Mouse (Mus musculus): ENCODE data around the gene Nhej1. TPM values are rescaled to one million over a fixed set of nuclear protein-coding genes. Genes with fewer than 3 reads are reported as not detected.

Nhej1 gene
- total RNA-seq, 2 experiments from 2014 or later, result 2.4 to 3.3 TPM

DNA sequence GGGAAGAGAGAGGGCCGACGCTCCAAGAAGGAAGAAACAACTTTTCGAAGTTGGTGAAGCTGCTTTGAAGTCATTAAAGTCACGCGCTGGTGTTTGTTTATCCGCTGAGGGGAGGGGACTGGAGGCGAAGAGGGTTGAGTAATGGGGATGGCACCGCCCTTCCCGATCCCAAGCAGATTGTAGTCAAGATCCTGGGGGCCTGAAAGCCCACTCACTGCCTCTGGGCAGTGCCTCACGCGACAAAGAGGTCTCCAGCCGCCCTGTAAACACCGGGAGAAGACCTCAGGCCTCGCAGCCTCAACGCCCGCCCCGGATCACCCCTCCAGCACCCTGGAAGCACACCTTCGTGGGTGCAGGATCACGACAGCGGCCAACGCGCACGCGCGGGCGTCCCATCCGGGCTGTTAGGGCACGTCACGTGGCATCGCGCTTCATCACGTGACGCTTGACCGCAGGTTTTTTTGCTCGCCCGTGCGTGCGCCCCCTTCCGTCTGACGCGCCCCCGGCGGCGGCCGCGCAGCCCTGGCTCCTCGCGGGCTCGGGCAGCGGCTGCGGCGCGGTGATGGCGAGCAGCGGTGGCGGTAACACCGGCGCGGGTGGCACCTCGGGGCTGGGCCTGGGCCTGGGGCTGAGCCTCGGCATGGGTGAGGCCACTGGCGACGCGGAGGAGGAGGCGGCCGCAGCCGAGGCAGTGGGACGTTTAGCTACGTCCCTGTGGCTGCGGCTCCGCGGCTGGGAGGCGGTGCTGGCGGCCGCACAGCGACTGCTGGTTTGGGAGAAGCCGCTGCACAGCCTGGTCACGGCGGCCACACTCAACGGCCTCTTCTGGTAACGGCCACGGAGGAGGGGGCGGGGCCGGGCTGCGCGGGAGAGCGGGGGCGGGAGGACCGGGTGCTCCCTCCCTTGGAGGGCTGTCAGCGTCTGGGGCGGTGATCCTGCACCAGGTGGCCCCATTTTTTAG is 17.6 kb upstream of the Nhej1 start, which contains the start of the genes Cnppd1 and Retreg2:
TSS of gene Cnppd1 (minus strand) at position 411 of the 961 bp plus-strand sequence.
TSS of gene Retreg2 (plus strand) at position 478 of the 961 bp plus-strand sequence.
- Histone ChIP-seq H3K4me3 (peak within 1 kb of the TSS; percentile 77), H3K27ac (peak within 1 kb of the TSS; percentile 99)
- peak; percentile 96 for DNase-seq (ENCODE audit: extremely low spot score in 1 of 2, low spot score in 2 of 2)
- peak; percentile 63 for TF ChIP-seq CTCF (IDR thresholded peaks at IDR 0.05)
- intact Hi-C loops (cut with DNase I), result loop anchor here (2.0 kb wide), 2 partner anchors 26 to 38 kb away; partner anchors contain the start of genes Abcb6 and Zfand2b

- Histone ChIP-seq H3K4me3 (peak overlapping the region; percentile 77), H3K27ac (peak overlapping the region; percentile 99)
- peak; percentile 60 to 64 for DNase-seq (ENCODE audit: extremely low spot score in 1 of 2, low spot score in 2 of 2)
- intact Hi-C loops (cut with DNase I), result loop anchor here (2.0 kb wide), 2 partner anchors 27 to 39 kb away; partner anchors contain the start of genes Abcb6 and Zfand2b
- TF ChIP-seq CTCF (IDR thresholded peaks at IDR 0.05), result no peak
Observed at GRCm38 (mm10) chr1:75141486-75142190, 16.6 kb upstream of the Nhej1 start.

- no peak for TF ChIP-seq CTCF (IDR thresholded peaks at IDR 0.05)
- no peak for DNase-seq (ENCODE audit: extremely low spot score in 1 of 2, low spot score in 2 of 2)
- Histone ChIP-seq H3K4me3 (peak overlapping the region; percentile 77), H3K27ac (peak overlapping the region; percentile 99)
- intact Hi-C loops (cut with DNase I), result no loop called here
Observed at GRCm38 (mm10) chr1:75140601-75141190, 15.7 kb upstream of the Nhej1 start.

DNA sequence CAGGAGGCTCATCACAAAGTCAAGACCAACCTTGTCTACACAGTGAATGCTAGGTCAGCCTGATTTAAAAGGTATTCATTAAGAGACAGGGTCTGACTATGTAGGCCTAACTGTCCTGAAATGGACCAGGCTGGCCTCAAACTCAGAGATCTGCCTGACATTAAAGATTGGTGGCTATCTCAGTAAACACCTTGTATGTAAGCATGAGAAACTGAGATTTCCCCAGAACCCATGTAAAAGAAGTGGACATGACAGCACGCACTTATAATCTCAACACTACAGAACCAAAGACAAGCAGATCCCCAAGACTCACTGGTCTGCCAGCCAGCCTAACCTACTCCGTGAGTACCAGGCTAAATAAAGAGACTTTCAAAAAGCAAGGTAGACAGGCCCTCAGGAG is 13.4 kb upstream of the Nhej1 start:
- DNase-seq (ENCODE audit: extremely low spot score in 1 of 2, low spot score in 2 of 2), result no peak
- no peak overlapping the region for H3K27ac ChIP-seq
- intact Hi-C loops (cut with DNase I), result no loop called here

GRCm38 (mm10) chr1:75136730-75137129 is 11.7 kb upstream of the Nhej1 start:
- DNase-seq (ENCODE audit: extremely low spot score in 1 of 2, low spot score in 2 of 2), result no peak
- intact Hi-C loops (cut with DNase I), result no loop called here
- no peak for TF ChIP-seq CTCF (IDR thresholded peaks at IDR 0.05)
- no peak overlapping the region for H3K4me3 ChIP-seq
- H3K27ac ChIP-seq, result no peak overlapping the region

More for the DNA sequence above, 13.4 kb upstream of the Nhej1 start:
- no peak for TF ChIP-seq CTCF (IDR thresholded peaks at IDR 0.05)
- H3K4me3 ChIP-seq, result no peak overlapping the region

DNA sequence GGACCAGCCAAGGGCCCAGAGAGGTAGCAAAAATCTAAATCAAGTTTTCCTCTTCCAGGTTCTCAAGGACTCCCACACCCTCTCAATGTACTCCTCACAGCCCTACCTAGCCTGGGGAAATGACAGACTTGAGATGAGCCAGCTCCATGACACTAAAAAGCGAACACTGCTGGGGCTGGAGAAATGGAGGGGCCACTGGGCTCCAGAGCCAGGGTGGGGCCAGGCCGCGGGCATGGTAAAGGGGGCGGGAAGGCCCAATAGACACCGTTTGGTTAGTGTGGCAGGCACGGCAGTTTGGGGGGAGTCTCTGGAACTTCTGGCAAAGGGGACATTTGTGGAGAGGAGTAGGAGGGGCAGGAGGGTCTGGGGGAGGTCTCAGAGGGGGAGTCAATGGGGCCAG is 11.3 kb upstream of the Nhej1 start:
- no peak overlapping the region for H3K27ac ChIP-seq
- no peak overlapping the region for H3K4me3 ChIP-seq
- no peak for DNase-seq (ENCODE audit: extremely low spot score in 1 of 2, low spot score in 2 of 2)
- TF ChIP-seq CTCF (IDR thresholded peaks at IDR 0.05), result no peak
- intact Hi-C loops (cut with DNase I), result no loop called here

GRCm38 (mm10) chr1:75133421-75134207 is 8.6 kb upstream of the Nhej1 start, which contains the start of gene Slc23a3:
TSS of gene Slc23a3 (minus strand) at chr1:75133890.
- TF ChIP-seq CTCF (IDR thresholded peaks at IDR 0.05), result no peak
- Histone ChIP-seq H3K4me3 (no peak within 1 kb of the TSS), H3K27ac (no peak within 1 kb of the TSS)
- DNase-seq (ENCODE audit: extremely low spot score in 1 of 2, low spot score in 2 of 2), result no peak
- intact Hi-C loops (cut with DNase I), result no loop called here

- peak overlapping the region; percentile 34 for H3K27ac ChIP-seq
- no peak overlapping the region for H3K4me3 ChIP-seq
- intact Hi-C loops (cut with DNase I), result no loop called here
- no peak for DNase-seq (ENCODE audit: extremely low spot score in 1 of 2, low spot score in 2 of 2)
- TF ChIP-seq CTCF (IDR thresholded peaks at IDR 0.05), result no peak
Observed at GRCm38 (mm10) chr1:75128641-75129040, 3.6 kb upstream of the Nhej1 start.

DNA sequence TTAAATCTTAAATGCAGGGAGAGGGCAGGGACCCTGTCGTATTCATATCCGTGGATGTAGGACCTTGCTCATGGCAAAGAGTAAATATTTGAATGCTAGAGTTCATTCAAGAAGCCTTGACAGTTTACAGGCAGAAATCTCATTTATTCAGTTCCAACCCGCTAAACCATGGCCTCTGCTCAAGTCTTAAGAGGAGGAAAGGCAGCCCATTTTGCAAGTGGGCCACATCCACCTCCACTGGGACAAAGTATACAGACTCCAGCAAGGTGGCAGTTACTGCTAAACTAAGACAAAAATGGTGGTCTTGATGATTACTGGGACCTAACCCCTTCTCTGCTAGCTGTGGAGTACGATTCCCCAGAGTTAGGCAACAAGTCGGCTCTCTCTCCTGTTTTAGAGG is 418 bp upstream of the Nhej1 start:
- no peak for TF ChIP-seq CTCF (IDR thresholded peaks at IDR 0.05)
- Histone ChIP-seq H3K4me3 (peak overlapping the region; percentile 66), H3K27ac (peak overlapping the region; percentile 96)
- no peak for DNase-seq (ENCODE audit: extremely low spot score in 1 of 2, low spot score in 2 of 2)
- intact Hi-C loops (cut with DNase I), result no loop called here

GRCm38 (mm10) chr1:75122211-75122610 is 2.8 kb downstream of the Nhej1 start:
- no peak overlapping the region for H3K27ac ChIP-seq
- no peak overlapping the region for H3K4me3 ChIP-seq
- DNase-seq (ENCODE audit: extremely low spot score in 1 of 2, low spot score in 2 of 2), result no peak
- intact Hi-C loops (cut with DNase I), result no loop called here
- no peak for TF ChIP-seq CTCF (IDR thresholded peaks at IDR 0.05)

DNA sequence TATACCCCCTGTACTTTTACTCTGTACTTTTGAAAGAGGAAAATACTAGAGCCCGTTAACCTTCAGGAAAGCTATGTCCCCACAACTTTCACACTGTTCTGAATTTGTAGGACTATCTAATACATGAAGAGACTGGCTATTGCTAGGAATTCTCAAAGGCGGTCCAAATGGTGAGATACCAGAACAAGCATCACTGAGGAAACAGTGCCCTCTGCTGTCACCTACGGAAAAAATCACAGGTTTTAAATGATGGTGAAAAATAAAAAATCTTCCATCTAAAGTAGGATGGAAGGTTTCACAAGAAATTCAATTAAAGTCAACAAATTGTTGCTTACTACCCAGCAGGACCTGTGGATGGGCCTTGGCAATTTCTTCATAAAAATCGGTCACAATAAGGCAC is 72.9 kb downstream of the Nhej1 start:
- DNase-seq (ENCODE audit: extremely low spot score in 1 of 2, low spot score in 2 of 2), result peak in 1 of 2 experiments; percentile 20
- intact Hi-C loops (cut with DNase I), result no loop called here
- no peak overlapping the region for H3K4me3 ChIP-seq
- TF ChIP-seq CTCF (IDR thresholded peaks at IDR 0.05), result peak; percentile 73
- H3K27ac ChIP-seq, result no peak overlapping the region

Data from left cerebral cortex, adult 2 months (tissue).